Mouse (Mus musculus): ENCODE data around the gene Cd53. TPM values are rescaled to one million over a fixed set of nuclear protein-coding genes. Genes with fewer than 3 reads are reported as not detected.

Cd53 gene
- 4.7 and 6.2 TPM in 2 replicates for polyA plus RNA-seq (2012)

GRCm38 (mm10) chr3:106789930-106790329 lies at the start of gene Cd53:
Gene Cd53, minus strand, starts transcription at chr3:106790149.

GRCm38 (mm10) chr3:106826187-106826586 lies 36.2 kb upstream of the Cd53 start, which contains the start of gene Olfr266:
Gene Olfr266, minus strand, starts transcription at chr3:106826287.

Other genes starting within 250 kb of the Cd53 start
- 1.5 and 2.5 TPM in 2 replicates for gene Dram2, start 242.4 kb downstream of the Cd53 start, polyA plus RNA-seq (2012)
- gene Cept1, start 242.3 kb downstream of the Cd53 start, polyA plus RNA-seq (2012), result 1.8 and 3.0 TPM in 2 replicates
- gene Lrif1, start 105.2 kb downstream of the Cd53 start, polyA plus RNA-seq (2012), result 1.2 and 1.8 TPM in 2 replicates
- gene Olfr266, start 36.1 kb upstream of the Cd53 start, polyA plus RNA-seq (2012), result not detected in 2 replicates
- 16.9 and 31.1 TPM in 2 replicates for gene Kcna3, start 246.0 kb upstream of the Cd53 start, polyA plus RNA-seq (2012)

Data from megakaryocyte-erythroid progenitor cell, adult 5 weeks (primary cell).